Mouse (Mus musculus) myocyte (in vitro differentiated cells): ENCODE results near the gene Cldn4.

Source experiments
- CEBPB ChIP-seq: IDR thresholded peaks from 2 replicates; pipeline ENCODE4 v1.6.1; 2011; ENCODE audit warnings: mild to moderate bottlenecking, moderate library complexity; ENCODE audit not compliant: poor library complexity, insufficient read depth, severe bottlenecking
- MAX ChIP-seq: IDR thresholded peaks from one replicate; pipeline ENCODE4 v1.6.1; 2011; ENCODE audit warnings: low read depth, mild to moderate bottlenecking, control low read depth
- MYOD1 ChIP-seq, 3 experiments: IDR thresholded peaks; one replicate each; pipeline ENCODE4 v1.6.1; 2011; ENCODE audit warnings: control low read depth in 2 of 3, low read depth in 2 of 3, mild to moderate bottlenecking in 2 of 3, moderate library complexity in 1 of 3; ENCODE audit not compliant: insufficient read length in 2 of 3, control insufficient read depth in 1 of 3
- MYOG ChIP-seq, 3 experiments: IDR thresholded peaks; one replicate each; pipeline ENCODE4 v1.6.1; 2011; ENCODE audit warnings: control low read depth in 2 of 3, low read depth in 2 of 3, mild to moderate bottlenecking in 2 of 3; ENCODE audit not compliant: insufficient read length in 2 of 3, control insufficient read depth in 1 of 3, insufficient read depth in 1 of 3
- POLR2A ChIP-seq: IDR thresholded peaks from one replicate; pipeline ENCODE4 v1.6.1; 2011; ENCODE audit warnings: low read depth, mild to moderate bottlenecking, control low read depth, moderate library complexity; ENCODE audit not compliant: insufficient read length
- POLR2AphosphoS2 ChIP-seq: IDR thresholded peaks from one replicate; pipeline ENCODE4 v1.6.1; 2011; ENCODE audit warnings: low read depth, control low read depth; ENCODE audit not compliant: insufficient read length
- REST ChIP-seq: IDR thresholded peaks from one replicate; pipeline ENCODE4 v1.6.1; 2011; ENCODE audit warnings: mild to moderate bottlenecking, control low read depth, moderate library complexity; ENCODE audit not compliant: insufficient read depth, insufficient read length
- SRF ChIP-seq: IDR thresholded peaks from one replicate; pipeline ENCODE4 v1.6.1; 2011; ENCODE audit warnings: low read depth; ENCODE audit not compliant: control insufficient read depth, insufficient read length
- TCF12 ChIP-seq: IDR thresholded peaks from one replicate; pipeline ENCODE4 v1.6.1; 2011; ENCODE audit warnings: mild to moderate bottlenecking, control low read depth; ENCODE audit not compliant: poor library complexity, insufficient read depth, severe bottlenecking
- USF1 ChIP-seq: IDR thresholded peaks from one replicate; pipeline ENCODE4 v1.6.1; 2011; ENCODE audit warnings: low read depth, mild to moderate bottlenecking, control low read depth, moderate library complexity

DNA sequence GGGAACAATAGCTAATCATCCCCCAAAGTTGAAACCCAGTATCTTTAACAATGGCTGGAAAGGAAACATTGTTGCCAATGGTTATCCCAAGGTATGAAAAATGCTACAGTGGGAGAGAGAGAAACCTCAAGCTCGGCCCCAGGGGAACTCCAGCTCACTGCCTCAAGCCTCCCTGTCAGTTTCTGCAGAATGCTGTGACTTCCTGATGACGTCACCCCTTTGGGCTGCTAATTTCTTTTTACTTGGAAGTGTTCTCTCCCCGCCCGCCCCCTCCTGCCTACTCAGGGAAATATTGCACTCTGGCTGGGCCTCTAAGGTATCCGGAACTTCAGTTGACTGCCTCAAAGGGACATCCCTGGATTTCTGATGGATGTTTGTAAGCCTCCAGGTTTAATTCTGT lies 16.8 kb upstream of the Cldn4 start:
- TF ChIP-seq USF1: no peak
- TF ChIP-seq POLR2A: no peak
- TF ChIP-seq CEBPB: no peak
- no peak for TF ChIP-seq POLR2AphosphoS2
- TF ChIP-seq MAX: no peak
- no peak for TF ChIP-seq SRF
- no peak for TF ChIP-seq REST
- no peak for TF ChIP-seq MYOG (IDR thresholded peaks at IDR 0.05; ENCODE audit: control insufficient read depth in 1 of 3, insufficient read depth in 1 of 3, insufficient read length in 2 of 3, low read depth in 2 of 3)
- TF ChIP-seq TCF12: no peak
- no peak for TF ChIP-seq MYOD1 (IDR thresholded peaks at IDR 0.05; ENCODE audit: control insufficient read depth in 1 of 3, insufficient read length in 2 of 3, low read depth in 2 of 3)
